Mouse (Mus musculus) fat pad, adult 2 months (tissue): ENCODE measurements around the gene Frmpd2.
A peak's percentile ranks its signal among the peaks of the same experiment; 100 is the strongest.
"Not testable (repeated sequence)": the region's sequence is repeated elsewhere in the genome, so short reads cannot be mapped to it uniquely, and the experiment has no call there.

ENCODE experiments used
- DNase-seq: peaks from one replicate; pipeline ENCODE4 v3.0.0-alpha.2; 2011; ENCODE audit warnings: low read depth, low spot score; ENCODE audit errors: extremely low read depth

The Frmpd2 gene

GRCm38 (mm10) chr14:33471331-33471730, at the start of gene Frmpd2:
Gene Frmpd2, plus strand, starts transcription at chr14:33471696.
- DNase-seq: no peak

DNA sequence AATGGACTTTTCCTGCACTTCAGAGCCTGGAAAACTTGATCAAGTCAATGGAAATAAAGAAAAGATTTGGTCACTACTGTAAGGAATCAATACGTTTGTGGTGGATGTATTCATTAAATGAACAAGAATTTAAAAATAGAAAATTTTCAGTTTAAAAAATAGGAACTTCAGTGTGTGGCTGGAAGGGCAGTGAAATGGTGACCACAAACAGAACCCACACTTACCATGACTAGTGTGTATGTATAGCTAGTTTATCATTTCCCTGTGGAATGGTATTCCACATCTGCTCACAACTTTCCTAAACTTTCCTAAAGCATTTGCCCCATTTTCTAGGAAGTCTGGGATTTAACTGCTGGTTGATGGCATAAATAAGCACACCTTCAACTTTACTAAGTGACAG, 48.5 kb upstream of the Frmpd2 start:
- DNase-seq: no peak

DNA sequence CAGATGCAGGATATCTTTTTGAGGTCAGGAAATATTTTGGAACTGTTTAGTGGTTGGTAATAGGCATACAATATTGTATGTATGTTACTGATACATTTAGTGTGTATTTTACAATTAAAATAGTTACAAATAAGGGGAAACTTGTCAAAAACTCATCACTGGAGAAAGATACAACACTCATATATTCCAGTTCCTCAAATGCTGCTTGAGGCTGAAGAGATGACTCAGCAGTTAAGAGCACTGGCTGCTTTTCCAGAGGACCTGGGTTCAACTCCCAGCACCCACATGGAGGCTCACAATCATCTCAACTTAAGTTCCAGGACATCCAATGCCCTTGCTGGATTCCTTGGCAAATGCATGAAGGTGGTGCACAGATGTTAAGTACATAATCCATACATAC, 47.4 kb upstream of the Frmpd2 start:
- DNase-seq: no peak

DNA sequence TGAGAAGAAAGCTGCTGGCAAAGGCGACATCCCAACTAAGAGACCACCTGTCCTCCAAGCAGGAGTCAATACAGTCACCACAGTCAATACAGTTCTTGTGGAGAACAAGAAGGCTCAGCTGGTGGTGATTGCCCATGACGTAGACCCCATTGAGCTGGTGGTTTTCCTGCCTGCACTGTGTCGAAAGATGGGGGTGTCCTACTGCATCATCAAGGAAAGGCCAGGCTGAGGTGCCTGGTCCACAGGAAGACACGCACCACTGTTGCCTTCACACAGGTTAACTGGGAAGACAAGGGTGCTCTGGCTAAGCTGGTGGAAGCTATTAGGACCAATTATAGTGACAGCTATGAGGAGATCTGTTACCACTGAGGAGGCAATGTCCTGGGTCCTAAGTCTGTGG, 39.0 kb upstream of the Frmpd2 start:
- not testable (repeated sequence) for DNase-seq

DNA sequence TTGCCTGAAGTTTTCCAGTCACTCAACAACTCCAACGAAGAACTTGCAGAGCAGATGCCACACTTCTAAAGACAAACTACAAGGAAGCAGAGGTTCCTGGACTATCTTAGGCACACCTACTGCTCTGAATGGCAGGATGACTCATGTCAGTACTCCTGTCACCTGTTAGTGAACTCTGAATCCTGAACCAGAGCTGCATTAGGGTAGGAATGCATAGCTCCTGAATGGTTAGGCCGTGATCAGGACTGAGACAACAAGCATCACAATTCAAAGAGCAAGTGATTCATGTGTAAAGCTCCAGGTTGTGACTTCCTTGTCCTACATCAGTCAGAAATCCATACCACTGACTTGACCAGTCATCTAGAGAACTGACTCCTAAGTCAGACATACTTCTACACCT, 27.7 kb upstream of the Frmpd2 start:
- DNase-seq: no peak

- DNase-seq: no peak
These were observed 25.5 kb upstream of the Frmpd2 start for GRCm38 (mm10) chr14:33445962-33446361.

- no peak for DNase-seq
These were observed 24.9 kb upstream of the Frmpd2 start for GRCm38 (mm10) chr14:33446561-33447023.

DNA sequence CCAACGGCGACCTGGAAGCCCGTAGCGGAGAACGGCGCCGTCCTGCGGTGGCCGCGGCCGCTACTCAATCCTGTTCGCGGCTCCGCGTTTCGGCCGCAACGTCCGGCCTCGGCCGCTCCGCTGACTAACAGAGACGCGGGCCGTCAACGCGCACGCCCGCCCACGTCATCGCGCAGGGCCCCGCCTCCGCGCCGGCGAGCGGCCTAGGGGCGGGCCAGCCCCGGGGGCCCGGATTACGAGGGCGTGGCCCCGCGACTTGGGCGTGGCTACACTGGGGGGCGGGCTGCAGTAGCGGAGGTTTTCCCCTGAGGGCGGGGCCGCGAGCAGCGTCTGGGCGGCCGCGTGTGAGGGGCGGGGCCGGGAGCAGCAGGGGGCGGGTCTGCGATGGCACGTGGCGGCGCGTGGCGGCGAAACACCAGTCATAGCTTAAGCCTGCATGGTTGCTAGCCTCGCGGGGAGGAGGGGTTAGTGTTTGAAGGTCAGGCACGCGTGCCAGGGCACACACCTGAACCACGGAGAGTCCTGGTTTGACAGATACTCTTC, 24.4 kb upstream of the Frmpd2 start, which contains the start of gene Mapk8:
Gene Mapk8, minus strand, starts transcription at position 132 of the 543 bp plus-strand sequence.
- DNase-seq: no peak

GRCm38 (mm10) chr14:33448276-33448675, 23.2 kb upstream of the Frmpd2 start:
- DNase-seq: peak; percentile 89

DNA sequence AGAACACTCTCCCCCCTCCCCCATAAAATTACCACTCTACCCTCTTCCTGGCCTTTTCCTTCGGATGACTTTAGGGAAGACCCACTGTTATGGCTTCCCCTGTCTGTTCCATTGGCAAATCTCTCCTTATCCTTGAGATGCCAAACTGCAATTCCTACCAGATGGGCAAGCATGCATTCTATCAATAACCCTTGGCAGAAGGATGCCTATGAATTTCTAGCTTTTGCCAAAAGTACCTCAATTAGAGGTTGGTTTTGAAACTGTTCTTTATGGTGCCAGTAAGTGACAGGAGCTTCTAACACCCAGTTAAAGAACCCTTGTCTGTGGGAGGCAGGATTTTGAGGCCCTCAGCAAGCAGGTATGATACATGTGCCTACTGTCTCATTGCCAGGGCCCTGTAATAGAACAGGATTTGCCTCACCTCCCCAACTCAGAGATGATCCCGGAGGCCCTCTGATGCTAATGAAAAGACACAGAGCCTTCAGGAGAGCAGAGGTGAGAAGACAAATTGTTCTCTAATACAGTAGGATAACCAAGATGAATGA, 22.1 kb upstream of the Frmpd2 start:
- peak; percentile 94 for DNase-seq

DNA sequence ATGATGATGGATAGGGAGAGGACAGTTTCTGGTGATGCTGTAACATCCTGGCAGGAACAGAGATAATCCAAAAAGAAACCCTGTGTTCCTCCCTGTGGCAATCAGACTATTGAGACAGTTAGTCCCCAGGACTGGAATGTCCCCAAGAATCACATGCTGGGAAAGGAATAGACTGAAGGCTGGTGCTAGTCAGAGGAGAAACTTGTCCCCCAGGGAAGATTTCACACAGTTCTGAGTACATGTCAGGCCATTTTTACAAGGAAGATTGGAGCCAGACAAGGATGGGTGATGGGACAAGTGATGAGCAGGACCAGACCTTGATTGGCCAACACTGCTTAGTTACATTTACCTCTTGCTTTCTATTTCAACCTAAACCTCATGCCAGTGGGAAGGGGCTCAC, 21.2 kb upstream of the Frmpd2 start:
- peak; percentile 99 for DNase-seq

DNA sequence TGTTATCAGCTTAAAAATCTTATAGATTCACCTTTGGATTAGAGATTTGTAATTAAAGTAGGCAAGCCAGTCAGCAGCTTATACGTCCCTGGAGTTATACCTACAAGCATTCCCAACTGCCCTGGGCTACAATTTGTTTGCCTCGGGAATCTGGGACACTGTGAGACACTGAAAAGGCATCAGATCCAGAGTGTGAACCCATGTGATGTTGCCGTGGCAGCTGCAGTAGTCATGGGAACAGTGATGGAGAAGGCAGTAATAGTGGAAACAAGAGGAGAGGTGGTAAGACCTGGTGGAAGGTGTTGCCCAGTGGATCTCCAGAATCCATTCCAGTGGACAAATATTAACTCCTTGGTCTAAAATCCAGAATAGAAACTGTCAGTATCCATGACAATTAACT, 7.8 kb upstream of the Frmpd2 start:
- DNase-seq: no peak

DNA sequence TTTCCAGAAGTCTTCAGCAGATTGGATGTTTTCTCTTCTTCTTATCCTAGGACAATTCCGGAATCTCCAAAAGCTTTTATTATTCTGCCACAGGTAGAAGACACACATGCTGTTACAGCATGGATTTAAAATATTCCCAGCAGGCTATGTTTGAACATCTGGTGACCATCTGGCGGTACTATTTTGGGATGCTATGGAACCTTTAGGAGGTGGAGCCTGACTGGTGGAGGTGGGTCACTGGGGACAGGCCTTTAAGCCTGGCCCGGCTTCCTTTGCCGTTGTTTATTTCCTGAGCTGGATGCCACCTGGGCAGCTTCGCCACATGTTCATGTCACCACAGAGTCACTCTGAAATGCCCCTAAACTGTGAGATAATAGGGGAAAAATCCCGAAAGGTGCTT, 3.7 kb upstream of the Frmpd2 start:
- no peak for DNase-seq

GRCm38 (mm10) chr14:33474461-33474860, 3.0 kb downstream of the Frmpd2 start:
- DNase-seq: no peak

DNA sequence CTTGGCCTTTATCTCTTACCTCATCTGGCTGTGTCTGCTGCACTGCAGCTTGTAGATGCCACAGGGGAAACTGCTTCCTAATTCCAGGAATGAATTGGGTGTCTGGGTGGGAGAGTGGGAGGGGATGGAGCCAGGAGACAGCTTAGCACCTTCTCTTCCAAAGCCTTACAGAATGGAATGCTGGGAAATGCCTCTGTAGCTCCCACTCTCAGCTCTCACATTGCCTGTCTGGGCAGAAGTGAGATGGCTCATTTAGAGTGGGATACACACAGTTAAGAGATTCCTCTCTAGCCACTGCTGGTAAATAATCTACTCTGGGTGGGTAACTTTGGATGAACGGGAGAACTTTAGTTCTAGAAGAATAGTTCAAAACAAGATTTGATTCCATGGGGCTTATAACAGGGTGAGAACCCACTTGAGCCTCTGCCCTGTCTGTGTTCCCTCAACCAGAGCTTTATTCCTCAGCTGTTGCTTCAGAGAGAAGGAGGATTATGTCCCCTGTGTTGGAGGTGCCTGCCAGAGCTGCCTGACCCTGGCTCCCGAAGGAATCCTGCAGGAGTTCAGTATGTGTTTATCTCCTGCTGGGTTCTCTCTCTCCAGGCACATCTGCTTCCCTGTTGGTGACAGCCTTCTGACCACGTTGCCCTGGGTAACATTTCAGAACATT, 4.7 kb downstream of the Frmpd2 start:
- DNase-seq: no peak

- no peak for DNase-seq
These were observed 10.5 kb downstream of the Frmpd2 start for GRCm38 (mm10) chr14:33481991-33482390.

DNA sequence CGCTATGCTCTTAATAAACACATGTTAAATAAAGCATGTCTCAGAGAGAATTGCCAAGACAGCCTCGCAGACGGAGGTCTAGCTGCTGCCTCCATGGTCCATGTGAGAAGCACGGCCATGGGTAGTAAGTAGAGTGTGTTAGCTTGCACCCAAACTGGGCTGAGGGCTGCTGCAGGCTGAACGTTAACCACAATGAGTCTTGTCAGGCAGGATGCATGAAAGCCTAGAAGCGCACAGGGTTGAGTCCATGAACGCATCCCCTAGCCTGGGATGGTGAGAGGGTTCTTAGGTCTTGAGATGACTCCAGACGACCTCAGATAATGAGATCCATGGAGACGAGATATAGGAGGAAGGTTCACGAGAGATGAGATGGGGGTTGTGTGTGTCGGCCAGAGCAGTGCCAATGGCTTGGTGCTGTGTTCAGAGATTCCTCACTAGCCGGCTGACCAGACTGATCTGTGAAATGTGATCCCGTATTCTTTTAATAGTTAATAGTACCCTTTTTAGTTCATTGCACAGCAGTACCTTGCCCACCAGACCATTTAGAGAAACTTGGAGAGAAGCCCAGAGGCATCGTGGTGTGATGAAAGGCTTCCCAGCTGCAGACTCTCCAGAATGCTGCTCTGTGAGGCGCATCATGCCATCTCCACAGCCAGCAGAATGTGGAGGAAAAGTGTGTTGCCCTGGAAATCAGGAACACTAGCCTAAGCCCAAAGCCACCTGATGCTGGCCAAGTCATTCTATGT, 16.5 kb downstream of the Frmpd2 start:
- no peak for DNase-seq

- no peak for DNase-seq
These were observed 23.7 kb downstream of the Frmpd2 start for GRCm38 (mm10) chr14:33495226-33495625.

GRCm38 (mm10) chr14:33497418-33497817, 25.9 kb downstream of the Frmpd2 start:
- DNase-seq: no peak

- no peak for DNase-seq
These were observed 27.4 kb downstream of the Frmpd2 start for GRCm38 (mm10) chr14:33498849-33499248.

- DNase-seq: no peak
These were observed 29.1 kb downstream of the Frmpd2 start for GRCm38 (mm10) chr14:33500631-33501030.

- no peak for DNase-seq
These were observed 31.8 kb downstream of the Frmpd2 start for GRCm38 (mm10) chr14:33503311-33503710.
